Mouse (Mus musculus) limb, embryonic 10.5 days (tissue): Measurements from ENCODE around the gene Col8a2. TPM values are rescaled to one million over a fixed set of nuclear protein-coding genes. Genes with fewer than 3 reads are reported as not detected.
A peak's percentile ranks its signal among the peaks of the same experiment; 100 is the strongest.

Experiments used
- DNase-seq: peaks from one replicate; pipeline ENCODE4 v3.0.0-alpha.2; 2017; ENCODE audit warnings: low spot score
- H3K27ac ChIP-seq: fragments of 300-500 bp; sonication (generic); 2 replicates; pipeline ENCODE4 v1.5.1; 2016; ENCODE audit warnings: mild to moderate bottlenecking
- H3K27me3 ChIP-seq: fragments of 300-500 bp; sonication (generic); 2 replicates; pipeline ENCODE4 v1.6.1; 2016; ENCODE audit warnings: low read depth, mild to moderate bottlenecking; ENCODE audit not compliant: poor library complexity, severe bottlenecking
- H3K36me3 ChIP-seq: fragments of 300-500 bp; sonication (generic); 2 replicates; pipeline ENCODE4 v1.6.1; 2016; ENCODE audit warnings: mild to moderate bottlenecking, moderate library complexity
- H3K4me1 ChIP-seq: fragments of 300-500 bp; sonication (generic); 2 replicates; pipeline ENCODE4 v1.6.1; 2016
- H3K4me3 ChIP-seq: fragments of 300-500 bp; sonication (generic); 2 replicates; pipeline ENCODE4 v1.5.1; 2016; ENCODE audit warnings: mild to moderate bottlenecking, moderate library complexity
- H3K9me3 ChIP-seq: fragments of 300-500 bp; sonication (generic); replicated peaks from 2 replicates; pipeline ENCODE4 v1.6.1; 2016; ENCODE audit warnings: mild to moderate bottlenecking
- WGBS: fragments of 180-500 bp; shearing (Covaris S2); methylation state at CpG from one replicate; pipeline ENCODE4 v1.1.7; 2016; 5-methylcytosine and 5-hydroxymethylcytosine counted together
- polyA plus RNA-seq: library from polyadenylated mRNA; unstranded; fragments of >200 nt; fragmentation: Nextera tagmentation; extraction: Ambion mirVana; gene quantifications from 2 replicates; pipeline ENCODE4 v1.2.1, GENCODE M21; 2016

Col8a2 gene
- polyA plus RNA-seq, 1 experiment from 2014 or later, result 1.4 TPM

DNA sequence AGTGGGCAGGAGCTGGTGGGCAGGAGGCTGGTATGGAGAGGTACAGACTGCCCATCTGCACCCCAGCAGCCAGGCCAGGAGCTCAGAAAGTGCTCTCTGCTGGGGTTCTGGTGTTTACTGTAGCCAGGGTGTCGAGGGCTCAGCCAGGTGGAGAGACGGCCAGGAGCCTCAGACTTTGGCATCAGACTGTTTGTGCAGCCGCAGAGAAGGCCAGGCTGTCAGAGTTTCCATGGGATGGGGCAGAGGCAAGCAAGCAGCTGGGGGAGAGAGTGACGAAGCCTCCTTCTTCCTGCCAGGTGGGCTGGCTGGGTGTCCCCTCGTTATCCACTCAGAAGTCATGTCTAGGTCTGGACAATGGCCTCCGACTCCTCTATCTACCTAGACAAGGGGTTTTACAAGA is 8.6 kb downstream of the Col8a2 start:
- H3K36me3 ChIP-seq, result no peaks in the 10 kb centered on the region
- no peaks in the 10 kb centered on the region for H3K9me3 ChIP-seq
- peaks cover 31% of the 10 kb centered on the region for H3K4me1 ChIP-seq
- peaks cover 71% of the 10 kb centered on the region for H3K27me3 ChIP-seq
- H3K27ac ChIP-seq, result 0 out of 2 replicates have a peak overlapping the region, but pooled peaks have one; percentile 19
- no peak for DNase-seq
- 65% methylated on average over 6 of the region's 6 CpGs for WGBS
- H3K4me3 ChIP-seq, result no peak overlapping the region

- no peaks in the 10 kb centered on the region for H3K36me3 ChIP-seq
- WGBS, result 29% methylated on average over 4 of the region's 4 CpGs
- DNase-seq, result no peak
- H3K27me3 ChIP-seq, result peaks cover 71% of the 10 kb centered on the region
- H3K4me1 ChIP-seq, result peaks cover 39% of the 10 kb centered on the region
- H3K9me3 ChIP-seq, result no peaks in the 10 kb centered on the region
- peak overlapping the region; percentile 53 for H3K4me3 ChIP-seq
- peak overlapping the region; percentile 85; the same call in 1 of the 2 replicates for H3K27ac ChIP-seq
Measured at GRCm38 (mm10) chr4:126295937-126296336, 9.3 kb downstream of the Col8a2 start.

- H3K36me3 ChIP-seq, result no peaks in the 10 kb centered on the region
- H3K27me3 ChIP-seq, result peaks cover 73% of the 10 kb centered on the region
- peak overlapping the region; percentile 85 for H3K27ac ChIP-seq
- no peaks in the 10 kb centered on the region for H3K9me3 ChIP-seq
- H3K4me1 ChIP-seq, result peaks cover 41% of the 10 kb centered on the region
- WGBS, result under 1% methylated on average over 34 of the region's 34 CpGs
- H3K4me3 ChIP-seq, result peak overlapping the region; percentile 53
- peak; percentile 83 for DNase-seq
Measured at GRCm38 (mm10) chr4:126296617-126297101, 10.1 kb downstream of the Col8a2 start.

DNA sequence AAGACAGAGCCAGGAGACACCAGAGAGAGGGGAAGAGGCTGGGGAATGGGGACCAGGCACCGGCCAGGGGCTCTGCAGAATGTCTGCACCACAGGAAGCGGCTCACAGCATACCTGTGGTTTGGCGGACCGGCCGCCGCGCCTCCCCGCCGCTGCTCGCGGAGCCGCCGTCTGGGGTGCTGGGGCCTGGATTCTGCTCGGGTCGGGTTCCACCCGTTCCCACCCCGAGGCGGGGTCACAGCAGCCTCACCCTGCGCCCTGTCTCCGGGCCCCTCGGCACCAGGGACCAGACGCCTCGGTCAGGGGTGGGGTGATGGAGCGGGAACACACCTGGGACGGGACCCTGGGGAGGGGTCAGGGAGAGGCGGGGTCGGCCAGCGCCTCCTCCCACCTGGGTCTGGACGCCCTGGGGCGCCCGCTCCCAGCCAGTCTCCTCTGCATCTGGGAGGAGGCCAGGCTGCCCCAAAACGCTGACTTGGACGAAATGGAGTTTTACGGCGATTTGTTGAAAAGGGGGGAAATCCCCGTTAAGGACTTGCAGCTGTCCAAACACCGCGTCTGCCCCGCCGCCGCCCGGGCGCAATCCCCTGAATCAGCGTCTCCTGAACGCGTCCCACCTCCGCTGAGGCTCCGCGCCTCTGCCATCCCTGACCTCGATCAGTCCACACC is 14.5 kb downstream of the Col8a2 start:
- Histone ChIP-seq H3K4me3 (peak overlapping the region; percentile 56), H3K4me1 (peaks cover 43% of the 10 kb centered on the region), H3K27ac (peak overlapping the region; percentile 77), H3K9me3 (no peaks in the 10 kb centered on the region), H3K36me3 (no peaks in the 10 kb centered on the region), H3K27me3 (peaks cover 83% of the 10 kb centered on the region)
- peak; percentile 69 for DNase-seq
- under 1% methylated on average over 50 of the region's 50 CpGs for WGBS

DNA sequence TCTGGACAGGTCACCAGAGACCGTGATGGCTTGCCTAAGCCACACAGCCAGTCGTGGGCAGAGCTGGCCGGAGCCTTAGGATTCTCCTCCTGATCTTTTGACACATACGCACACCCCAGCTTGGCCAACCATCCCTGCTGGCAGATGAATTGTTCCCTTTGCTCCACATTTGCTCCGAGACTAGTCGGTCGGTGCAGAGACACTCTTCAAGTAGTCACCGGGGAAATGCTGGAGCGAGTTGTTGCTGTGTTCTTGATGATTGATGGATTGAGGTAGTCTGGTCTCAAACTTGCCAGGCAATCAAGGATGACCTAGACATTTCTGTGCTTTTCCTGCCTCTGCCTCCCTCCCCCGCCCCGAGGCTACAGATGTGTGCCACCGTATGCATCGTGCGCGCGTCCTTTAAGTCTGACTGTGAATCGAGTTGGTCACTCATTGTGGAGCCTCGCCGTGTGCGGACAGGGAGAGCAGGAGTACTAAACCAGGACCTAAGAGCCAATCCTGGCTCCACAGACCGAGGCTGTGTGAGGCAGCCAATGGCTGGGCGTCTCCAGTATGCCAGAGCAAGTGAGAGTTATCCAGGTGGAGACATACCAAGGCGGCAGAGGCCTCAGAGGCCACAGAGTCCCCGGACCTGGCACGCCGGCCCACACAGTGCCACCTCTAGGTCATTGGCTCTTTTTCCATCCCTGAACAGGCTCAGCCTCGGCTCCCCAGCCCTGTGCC is 15.2 kb downstream of the Col8a2 start:
- 2% methylated on average over 27 of the region's 27 CpGs for WGBS
- H3K36me3 ChIP-seq, result no peaks in the 10 kb centered on the region
- H3K27me3 ChIP-seq, result peaks cover 76% of the 10 kb centered on the region
- H3K4me1 ChIP-seq, result peaks cover 38% of the 10 kb centered on the region
- no peaks in the 10 kb centered on the region for H3K9me3 ChIP-seq
- H3K27ac ChIP-seq, result peak overlapping the region; percentile 77; the same call in 1 of the 2 replicates
- peak overlapping the region; percentile 56 for H3K4me3 ChIP-seq
- peak; percentile 54 for DNase-seq

GRCm38 (mm10) chr4:126303877-126304276 is 17.3 kb downstream of the Col8a2 start:
- Histone ChIP-seq H3K27ac (no peak overlapping the region), H3K9me3 (no peaks in the 10 kb centered on the region), H3K4me3 (no peak overlapping the region), H3K27me3 (peaks cover 59% of the 10 kb centered on the region), H3K4me1 (peaks cover 29% of the 10 kb centered on the region), H3K36me3 (no peaks in the 10 kb centered on the region)
- DNase-seq, result no peak
- 49% methylated on average over 4 of the region's 4 CpGs for WGBS

DNA sequence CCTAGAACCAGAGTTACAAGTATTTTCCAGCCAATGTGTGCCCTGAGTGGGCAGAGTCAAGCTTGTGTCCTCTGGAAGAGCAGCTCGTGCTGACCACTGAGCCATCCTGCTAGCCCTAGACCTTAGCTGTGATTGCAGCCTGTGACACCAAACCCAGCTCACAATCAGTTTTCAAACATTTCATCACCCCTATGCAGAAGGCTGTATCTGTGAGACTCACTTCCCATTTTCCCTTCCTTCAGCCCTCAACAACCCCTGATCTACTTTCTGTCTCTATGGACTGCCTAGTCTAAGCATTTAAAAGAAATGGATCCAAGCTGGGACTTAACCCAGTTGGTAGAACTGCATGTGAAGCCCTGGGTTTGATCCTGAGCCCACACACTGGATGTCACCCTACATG is 18.8 kb downstream of the Col8a2 start:
- Histone ChIP-seq H3K27ac (no peak overlapping the region), H3K9me3 (no peaks in the 10 kb centered on the region), H3K4me1 (peaks cover 33% of the 10 kb centered on the region), H3K36me3 (no peaks in the 10 kb centered on the region), H3K4me3 (no peak overlapping the region), H3K27me3 (peaks cover 47% of the 10 kb centered on the region)
- DNase-seq, result no peak
- WGBS, result 94% methylated on average over 1 of the region's 1 CpGs

GRCm38 (mm10) chr4:126306058-126306457 is 19.5 kb downstream of the Col8a2 start:
- Histone ChIP-seq H3K27ac (no peak overlapping the region), H3K27me3 (peaks cover 41% of the 10 kb centered on the region), H3K9me3 (no peaks in the 10 kb centered on the region), H3K36me3 (no peaks in the 10 kb centered on the region), H3K4me1 (peaks cover 32% of the 10 kb centered on the region), H3K4me3 (no peak overlapping the region)
- DNase-seq, result no peak
- 90% methylated on average over 6 of the region's 6 CpGs for WGBS

DNA sequence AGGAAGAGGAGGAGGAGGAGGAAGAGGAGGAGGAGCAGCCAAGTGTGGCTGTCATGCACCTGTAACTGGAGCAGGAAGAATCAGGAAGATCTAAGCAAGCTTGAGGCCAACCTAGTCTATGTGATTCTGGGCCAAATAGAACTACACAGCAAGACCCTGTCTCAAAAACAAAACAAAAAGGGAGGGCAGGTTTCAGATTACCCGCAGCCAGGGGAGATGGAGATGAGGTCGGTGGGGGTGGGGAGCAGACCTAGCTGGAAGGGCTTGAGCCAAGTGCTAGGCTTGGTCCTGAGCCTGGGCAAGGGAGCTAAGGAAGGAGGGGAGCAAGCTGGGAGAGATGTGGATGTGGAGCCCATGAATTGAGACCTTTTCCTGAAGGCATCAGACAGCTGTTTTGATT is 20.2 kb downstream of the Col8a2 start:
- Histone ChIP-seq H3K4me3 (no peak overlapping the region), H3K36me3 (no peaks in the 10 kb centered on the region), H3K9me3 (no peaks in the 10 kb centered on the region), H3K27ac (no peak overlapping the region), H3K4me1 (peaks cover 24% of the 10 kb centered on the region), H3K27me3 (peaks cover 33% of the 10 kb centered on the region)
- WGBS, result 10% methylated on average over 2 of the region's 2 CpGs
- no peak for DNase-seq

GRCm38 (mm10) chr4:126309211-126309921 is 22.8 kb downstream of the Col8a2 start:
- peaks cover 36% of the 10 kb centered on the region for H3K4me1 ChIP-seq
- WGBS, result 13% methylated on average over 20 of the region's 20 CpGs
- no peak for DNase-seq
- H3K4me3 ChIP-seq, result peak overlapping the region; percentile 47
- peaks cover 3% of the 10 kb centered on the region; the same call in 1 of the 2 replicates for H3K36me3 ChIP-seq
- H3K9me3 ChIP-seq, result no peaks in the 10 kb centered on the region
- peaks cover 10% of the 10 kb centered on the region; the same call in 1 of the 2 replicates for H3K27me3 ChIP-seq
- H3K27ac ChIP-seq, result peak overlapping the region; percentile 56; the same call in 1 of the 2 replicates

DNA sequence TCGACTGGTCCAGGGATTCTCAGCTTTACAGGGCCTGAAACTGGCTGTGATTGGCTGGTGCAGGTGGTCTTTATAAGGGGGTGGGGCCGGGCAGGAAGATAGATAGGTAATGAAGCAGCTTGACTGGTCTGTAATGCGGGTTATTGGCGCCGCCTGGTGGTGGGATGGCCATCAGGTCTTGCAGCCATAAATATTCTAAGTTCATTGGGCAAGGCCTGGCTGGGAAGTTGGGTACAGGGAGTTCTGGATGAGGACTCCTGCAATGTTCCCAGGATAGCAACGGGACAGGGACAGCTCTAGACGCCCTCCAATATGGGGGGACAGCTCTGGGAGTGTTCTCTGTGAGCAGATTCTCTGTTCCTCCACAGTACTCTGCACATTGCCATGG is 23.3 kb downstream of the Col8a2 start:
- H3K27ac ChIP-seq, result peak overlapping the region; percentile 56
- DNase-seq, result peak; percentile 98
- peaks cover 8% of the 10 kb centered on the region; the same call in 1 of the 2 replicates for H3K27me3 ChIP-seq
- peaks cover 8% of the 10 kb centered on the region for H3K36me3 ChIP-seq
- H3K9me3 ChIP-seq, result no peaks in the 10 kb centered on the region
- H3K4me1 ChIP-seq, result peaks cover 39% of the 10 kb centered on the region
- peak overlapping the region; percentile 47 for H3K4me3 ChIP-seq
- under 1% methylated on average over 7 of the region's 7 CpGs for WGBS

DNA sequence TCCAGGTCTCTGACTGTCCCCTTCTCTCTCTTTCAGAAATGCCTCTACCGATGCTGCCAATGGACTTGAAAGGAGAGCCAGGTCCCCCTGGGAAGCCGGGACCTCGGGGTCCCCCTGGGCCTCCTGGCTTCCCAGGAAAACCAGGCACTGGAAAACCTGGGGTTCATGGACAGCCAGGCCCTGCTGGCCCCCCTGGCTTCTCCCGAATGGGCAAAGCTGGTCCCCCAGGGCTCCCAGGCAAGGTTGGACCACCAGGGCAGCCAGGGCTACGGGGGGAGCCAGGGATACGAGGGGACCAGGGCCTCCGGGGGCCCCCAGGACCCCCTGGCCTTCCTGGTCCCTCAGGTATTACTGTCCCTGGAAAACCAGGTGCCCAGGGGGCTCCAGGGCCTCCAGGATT is 23.8 kb downstream of the Col8a2 start:
- Histone ChIP-seq H3K27me3 (peaks cover 8% of the 10 kb centered on the region; the same call in 1 of the 2 replicates), H3K36me3 (peaks cover 12% of the 10 kb centered on the region), H3K4me1 (peaks cover 39% of the 10 kb centered on the region), H3K27ac (peak overlapping the region; percentile 20; the same call in 1 of the 2 replicates), H3K4me3 (no peak overlapping the region), H3K9me3 (no peaks in the 10 kb centered on the region)
- DNase-seq, result no peak
- WGBS, result 78% methylated on average over 7 of the region's 7 CpGs
